Mouse (Mus musculus) MEL (cell line): ENCODE data around the gene Spata2. TPM values are rescaled to one million over a fixed set of nuclear protein-coding genes. Genes with fewer than 3 reads are reported as not detected.

Experiments used
- DNase-seq: peaks from one replicate; pipeline ENCODE4 v3.0.0; 2011; ENCODE audit warnings: low read depth, low spot score
- H3K27ac ChIP-seq: 2 replicates; pipeline ENCODE4 v1.5.1; 2012; ENCODE audit warnings: low read depth, mild to moderate bottlenecking, control low read depth, low read length, moderate library complexity; ENCODE audit not compliant: control insufficient read depth
- H3K27me3 ChIP-seq, 2 experiments: fragments of 150-350 bp in 1 of 2; sonication (generic) in 1 of 2; 2 replicates each; pipeline ENCODE4 v1.6.1; 2012; ENCODE audit warnings: low read length in 2 of 2, mild to moderate bottlenecking in 2 of 2, improper control_type of control experiment in 1 of 2, moderate library complexity in 1 of 2; ENCODE audit not compliant: insufficient read depth in 2 of 2, control insufficient read depth in 1 of 2
- H3K36me3 ChIP-seq, 2 experiments: 2 replicates each; pipeline ENCODE4 v1.6.1; 2012 to 2014; ENCODE audit warnings: low read length in 2 of 2, improper control_type of control experiment in 1 of 2, inconsistent platforms in 1 of 2, mild to moderate bottlenecking in 1 of 2; ENCODE audit not compliant: insufficient read depth in 2 of 2, control insufficient read depth in 1 of 2
- H3K4me1 ChIP-seq, 2 experiments: fragments of 150-350 bp in 1 of 2; sonication (generic) in 1 of 2; 2 replicates each; pipeline ENCODE4 v1.6.1; 2012; ENCODE audit warnings: low read length in 2 of 2, improper control_type of control experiment in 1 of 2, mild to moderate bottlenecking in 1 of 2; ENCODE audit not compliant: insufficient read depth in 2 of 2, control insufficient read depth in 1 of 2
- H3K4me3 ChIP-seq, 2 experiments: fragments of 150-350 bp in 1 of 2; sonication (generic) in 1 of 2; 2 replicates each; pipeline ENCODE4 v1.5.1; 2012; ENCODE audit warnings: low read depth in 2 of 2, low read length in 2 of 2, mild to moderate bottlenecking in 2 of 2, moderate library complexity in 2 of 2, control low read depth in 1 of 2, improper control_type of control experiment in 1 of 2; ENCODE audit not compliant: control insufficient read depth in 1 of 2, insufficient read depth in 1 of 2
- H3K79me2 ChIP-seq: 2 replicates; pipeline ENCODE4 v1.6.1; 2012; ENCODE audit warnings: mild to moderate bottlenecking, low read length, moderate library complexity; ENCODE audit not compliant: control insufficient read depth, poor library complexity, insufficient read depth
- H3K9ac ChIP-seq: 2 replicates; pipeline ENCODE4 v1.6.1; 2012; ENCODE audit warnings: low read depth, mild to moderate bottlenecking, control low read depth, low read length, moderate library complexity; ENCODE audit not compliant: control insufficient read depth, poor library complexity, severe bottlenecking
- H3K9me3 ChIP-seq: fragments of 150-350 bp; sonication (generic); replicated peaks from 2 replicates; pipeline ENCODE4 v1.6.1; 2012; ENCODE audit warnings: mild to moderate bottlenecking, low read length, improper control_type of control experiment, moderate library complexity; ENCODE audit not compliant: insufficient read depth
- CHD2 ChIP-seq: IDR thresholded peaks from 2 replicates; pipeline ENCODE4 v1.6.1; 2011; ENCODE audit warnings: low read length, improper control_type of control experiment
- CTCF ChIP-seq, 3 experiments: IDR thresholded peaks in 2 of 3; conservative IDR thresholded peaks in 1 of 3; 2 replicates each; pipeline ENCODE4 v1.5.1; 2011 to 2012; ENCODE audit warnings: low read length in 3 of 3, low read depth in 2 of 3, mild to moderate bottlenecking in 2 of 3, improper control_type of control experiment in 1 of 3, inconsistent platforms in 1 of 3, mixed read lengths in 1 of 3, moderate library complexity in 1 of 3; ENCODE audit not compliant: control insufficient read depth in 1 of 3, insufficient read depth in 1 of 3, poor library complexity in 1 of 3, severe bottlenecking in 1 of 3
- EP300 ChIP-seq, 2 experiments: IDR thresholded peaks; 2 replicates each; pipeline ENCODE4 v1.6.1; 2011; ENCODE audit warnings: improper control_type of control experiment in 2 of 2, low read length in 2 of 2, low read depth in 1 of 2, mild to moderate bottlenecking in 1 of 2
- GATA1 ChIP-seq: IDR thresholded peaks from 2 replicates; pipeline ENCODE4 v1.6.1; 2011; ENCODE audit warnings: low read depth, low read length, improper control_type of control experiment
- KAT2A ChIP-seq: conservative IDR thresholded peaks from 2 replicates; pipeline ENCODE4 v1.6.1; 2012; ENCODE audit warnings: low read depth, low read length, improper control_type of control experiment, inconsistent platforms
- MAX ChIP-seq: IDR thresholded peaks from 2 replicates; pipeline ENCODE4 v1.6.1; 2011; ENCODE audit warnings: low read length, improper control_type of control experiment
- MYB ChIP-seq: IDR thresholded peaks from 2 replicates; pipeline ENCODE4 v1.6.1; 2011; ENCODE audit warnings: mild to moderate bottlenecking, low read depth, low read length, improper control_type of control experiment
- NRF1 ChIP-seq: IDR thresholded peaks from 2 replicates; pipeline ENCODE4 v1.6.1; 2014; ENCODE audit warnings: low read depth, mild to moderate bottlenecking, inconsistent platforms, low read length, improper control_type of control experiment, moderate library complexity; ENCODE audit not compliant: poor library complexity, insufficient read depth, severe bottlenecking
- POLR2A ChIP-seq, 2 experiments: IDR thresholded peaks; 2 replicates each; pipeline ENCODE4 v1.6.1; 2011 to 2012; ENCODE audit warnings: low read length in 2 of 2, mild to moderate bottlenecking in 2 of 2, control low read depth in 1 of 2, improper control_type of control experiment in 1 of 2, low read depth in 1 of 2, moderate library complexity in 1 of 2; ENCODE audit not compliant: control insufficient read depth in 1 of 2, insufficient read depth in 1 of 2, poor library complexity in 1 of 2
- POLR2AphosphoS5 ChIP-seq: IDR thresholded peaks from 2 replicates; pipeline ENCODE4 v1.6.1; 2012; ENCODE audit warnings: low read depth, borderline replicate concordance, mild to moderate bottlenecking, inconsistent platforms, low read length, moderate library complexity, mixed read lengths
- RAD21 ChIP-seq: IDR thresholded peaks from 2 replicates; pipeline ENCODE4 v1.6.1; 2011; ENCODE audit warnings: mild to moderate bottlenecking, low read depth, low read length, improper control_type of control experiment
- RCOR1 ChIP-seq: IDR thresholded peaks from 2 replicates; pipeline ENCODE4 v1.6.1; 2012; ENCODE audit warnings: low read depth, mild to moderate bottlenecking, inconsistent platforms, low read length, improper control_type of control experiment
- SMC3 ChIP-seq: IDR thresholded peaks from 2 replicates; pipeline ENCODE4 v1.6.1; 2011; ENCODE audit warnings: low read depth, low read length, improper control_type of control experiment
- TAL1 ChIP-seq: IDR thresholded peaks from 2 replicates; pipeline ENCODE4 v1.6.1; 2012; ENCODE audit warnings: mild to moderate bottlenecking, inconsistent platforms, low read length, moderate library complexity, mixed read lengths
- TBP ChIP-seq: IDR thresholded peaks from 2 replicates; pipeline ENCODE4 v1.8.0; 2011; ENCODE audit warnings: low read depth, low read length, improper control_type of control experiment
- ZC3H11A ChIP-seq: IDR thresholded peaks from 2 replicates; pipeline ENCODE4 v1.6.1; 2012; ENCODE audit warnings: low read depth, mild to moderate bottlenecking, inconsistent platforms, low read length, improper control_type of control experiment
- ZKSCAN1 ChIP-seq: IDR thresholded peaks from 2 replicates; pipeline ENCODE4 v1.6.1; 2012; ENCODE audit warnings: low read depth, mild to moderate bottlenecking, inconsistent platforms, low read length, improper control_type of control experiment, moderate library complexity
- polyA plus RNA-seq, 2 experiments: library from polyadenylated mRNA; stranded (reverse) in 1 of 2; unstranded in 1 of 2; fragments of >175 nt in 1 of 2; fragments of >200 nt in 1 of 2; gene quantifications; 2 replicates each; pipeline versions ENCODE4 v1.2.1 to v1.2.4; 2012; ENCODE audit warnings: low replicate concordance in 2 of 2, low read depth in 1 of 2; ENCODE audit not compliant: insufficient read length in 2 of 2, insufficient read depth in 1 of 2, missing spikeins in 1 of 2
- total RNA-seq: library from RNA; depleted of rRNA; stranded (reverse); fragments of 300-350 nt; gene quantifications from 2 replicates; pipeline ENCODE4 v1.2.3, GENCODE M21; 2012

The Spata2 gene
- total and polyA plus RNA-seq, 3 experiments = 9.4 to 33.5 TPM; not detected in 1

DNA sequence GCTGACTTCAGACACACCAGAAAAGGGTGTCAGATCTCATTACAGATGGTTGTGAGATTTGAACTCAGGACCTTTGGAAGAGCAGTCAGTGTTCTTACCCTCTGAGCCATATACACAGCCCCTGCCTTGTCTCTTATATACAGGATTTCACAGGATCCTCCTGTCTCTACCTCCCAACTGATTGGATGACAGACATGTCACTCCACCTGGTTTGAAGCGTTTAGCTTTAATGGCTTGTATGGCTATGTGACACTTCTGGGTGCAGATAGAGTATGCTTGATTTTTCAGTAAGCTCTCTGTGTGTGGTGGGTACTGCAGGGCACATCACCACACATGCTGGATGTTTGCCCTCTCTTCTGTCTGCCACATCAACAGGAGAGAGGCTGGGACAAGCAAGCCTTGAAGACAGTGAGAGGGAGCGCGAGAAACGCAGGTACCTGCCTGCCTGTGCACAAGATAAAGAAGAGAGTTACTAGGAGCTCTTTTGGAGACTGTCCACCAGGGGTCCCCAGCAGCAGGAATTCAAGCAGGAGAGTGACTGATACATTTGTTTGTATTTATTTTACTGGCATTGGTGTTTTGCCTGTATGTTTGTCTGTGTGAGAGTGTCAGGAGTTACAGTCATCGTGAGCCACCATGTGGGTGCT lies 27.0 kb upstream of the Spata2 start:
- H3K36me3 ChIP-seq = no peaks in the 10 kb centered on the region; a peak in 1 of 4 replicates
- peak; percentile 58 for DNase-seq

DNA sequence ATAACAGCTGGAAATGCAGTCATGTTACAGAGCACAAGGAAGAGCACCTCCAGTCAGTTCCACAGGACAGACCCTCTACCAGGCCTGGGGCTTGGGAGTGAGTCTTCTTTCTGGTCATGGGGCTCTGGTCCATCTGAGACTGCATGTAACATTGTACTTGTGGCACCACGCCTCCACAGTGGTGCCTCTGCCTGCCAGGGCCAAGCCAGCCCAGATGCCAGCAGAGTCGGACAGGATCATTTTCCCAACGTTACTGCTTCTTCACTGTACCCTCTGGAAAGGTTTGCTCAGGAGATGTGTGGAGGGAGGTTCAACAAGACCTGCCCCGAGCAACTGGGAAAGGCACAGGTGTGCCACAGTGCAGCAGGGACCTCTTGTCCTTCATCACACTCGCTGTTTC lies 23.0 kb upstream of the Spata2 start:
- Histone ChIP-seq H3K27ac (no peak overlapping the region), H3K79me2 (no peaks in the 10 kb centered on the region), H3K9me3 (no peaks in the 10 kb centered on the region), H3K4me3 (no peak overlapping the region), H3K4me1 (peaks cover 0 to 2% of the 10 kb centered on the region in 2 experiments; a peak in 1 of 4 replicates), H3K36me3 (peaks cover under 1 to 12% of the 10 kb centered on the region in 2 experiments; a peak in 3 of 4 replicates), H3K9ac (no peak overlapping the region), H3K27me3 (no peaks in the 10 kb centered on the region)
- DNase-seq = no peak
- TF ChIP-seq POLR2A (IDR thresholded peaks at IDR 0.05; ENCODE audit: control insufficient read depth in 1 of 2, insufficient read depth in 1 of 2, low read depth in 1 of 2, low read length in 2 of 2, poor library complexity in 1 of 2) (no peak), POLR2AphosphoS5 (no peak), ZKSCAN1 (no peak), MAX (no peak), TAL1 (no peak), RCOR1 (no peak), KAT2A (no peak), NRF1 (no peak), EP300 (IDR thresholded peaks at IDR 0.05; ENCODE audit: low read depth in 1 of 2, low read length in 2 of 2) (no peak), CHD2 (no peak), MYB (no peak), TBP (no peak)

More for the DNA sequence above, 27.0 kb upstream of the Spata2 start:
- Histone ChIP-seq H3K79me2 (no peaks in the 10 kb centered on the region), H3K4me3 (no peak overlapping the region), H3K27me3 (no peaks in the 10 kb centered on the region), H3K9ac (no peak overlapping the region), H3K9me3 (no peaks in the 10 kb centered on the region), H3K27ac (no peak overlapping the region), H3K4me1 (no peaks in the 10 kb centered on the region)
- TF ChIP-seq ZC3H11A = 0 out of 2 replicates have a peak, but pooled peaks have one; percentile 3
- TF ChIP-seq CTCF (IDR thresholded peaks at IDR 0.05 in 2 of 3, conservative IDR thresholded peaks at IDR 0.05 in 1 of 3; ENCODE audit: control insufficient read depth in 1 of 3, insufficient read depth in 1 of 3, low read depth in 2 of 3, low read length in 3 of 3, poor library complexity in 1 of 3, severe bottlenecking in 1 of 3) = peak; percentile 61 to 65 (median 63)
- TF ChIP-seq SMC3 = peak; percentile 55
- peak; percentile 27 for TF ChIP-seq RAD21
- no peak for TF ChIP-seq GATA1
